Mouse (Mus musculus) activated CD4-positive, CD25-positive, alpha-beta regulatory T cell (primary cell): ENCODE data around the gene Arid3b. TPM values are rescaled to one million over a fixed set of nuclear protein-coding genes. Genes with fewer than 3 reads are reported as not detected.

ENCODE experiments used
- polyA plus RNA-seq, 2 experiments: library from polyadenylated mRNA; unstranded; fragments of 100-300 nt; shearing (Covaris generic); gene quantifications; one replicate each; pipeline ENCODE4 v1.2.1; 2017

The Arid3b gene
- polyA plus RNA-seq, result 10 to 100 TPM; 29.7 to 43.5 TPM

DNA sequence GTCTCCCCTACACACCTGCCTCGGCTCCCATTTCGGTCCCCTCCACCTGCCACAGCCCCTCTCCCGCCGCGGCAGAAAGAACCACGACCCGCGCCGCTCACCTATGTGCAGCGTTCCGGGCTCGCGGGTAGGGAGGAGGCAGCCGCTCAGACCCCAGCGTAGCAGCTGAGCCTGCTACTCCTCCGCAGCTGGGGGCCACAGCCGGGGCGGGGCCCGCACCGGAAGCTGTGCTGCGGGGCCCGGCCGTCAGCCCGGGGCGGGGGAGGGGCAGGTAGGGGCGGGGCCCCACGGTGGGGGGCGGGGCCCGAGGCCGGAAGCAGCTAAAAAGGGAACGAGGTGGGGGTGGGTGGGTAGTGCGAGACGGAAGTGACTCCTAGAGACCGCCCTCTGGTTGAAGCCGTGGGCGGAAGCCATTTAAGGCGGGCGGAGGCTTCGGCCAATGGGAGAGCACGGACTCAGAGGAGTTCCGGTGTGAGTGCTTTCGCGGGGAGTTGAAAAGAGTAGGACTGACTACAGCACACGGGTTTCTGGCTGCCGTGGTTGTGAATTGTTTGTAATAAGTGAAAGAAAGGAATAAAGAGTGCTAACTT, at the start of gene Arid3b:
TSS of gene Arid3b (minus strand) at position 213 of the 590 bp plus-strand sequence.

DNA sequence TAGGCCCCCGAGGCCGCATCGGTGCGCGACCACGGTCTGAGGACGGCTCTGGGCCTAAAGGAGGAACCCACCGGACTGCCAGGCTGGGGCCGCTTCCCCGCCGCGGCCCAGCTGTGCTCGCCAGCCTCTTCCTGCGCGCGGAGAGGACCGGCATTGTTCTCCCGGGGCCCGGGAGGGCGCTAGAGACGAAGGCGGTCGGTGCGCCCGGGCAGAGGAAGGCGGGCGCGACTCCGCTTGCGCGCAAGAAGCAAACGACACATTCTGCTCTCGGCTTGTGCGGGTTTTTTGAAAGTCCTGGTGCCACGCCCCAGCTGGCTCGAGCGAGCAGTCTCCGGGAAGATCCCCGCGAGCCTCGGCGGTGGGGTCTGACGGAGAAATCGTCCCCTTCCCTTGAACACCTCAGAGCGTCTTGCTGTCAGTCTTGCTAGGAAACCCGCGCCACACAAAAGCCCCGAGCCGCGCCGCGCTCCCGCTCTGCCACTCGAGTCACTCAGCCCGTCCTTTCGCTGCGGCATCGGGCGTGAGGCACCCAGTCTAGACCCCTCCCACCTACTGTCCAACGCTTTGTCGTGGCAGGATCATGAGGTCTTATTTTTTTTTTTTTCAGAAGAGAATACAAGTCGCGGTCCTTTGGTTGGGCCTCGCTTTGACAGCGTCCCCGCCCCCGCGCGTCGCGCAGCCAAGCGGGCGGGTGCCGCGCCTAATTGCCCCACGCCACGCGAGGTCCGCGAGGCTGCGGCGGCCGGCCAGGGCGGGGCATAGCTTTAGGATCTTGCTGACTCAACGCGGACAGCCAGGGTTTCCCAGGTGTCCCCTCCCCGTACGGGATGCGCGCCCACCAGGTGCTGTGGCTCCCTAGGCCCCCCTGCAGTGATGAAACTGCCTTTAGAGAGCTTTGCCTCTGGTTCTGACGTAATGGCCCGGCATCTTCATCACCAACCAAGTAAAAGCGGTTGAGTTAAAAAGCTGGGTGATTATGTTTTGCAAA, 70.9 kb downstream of the Arid3b start, which contains the start of gene Clk3:
TSS of gene Clk3 (minus strand) at position 497 of the 988 bp plus-strand sequence.

Other genes with a start within 250 kb of the Arid3b start
- gene Ulk3, start 247.3 kb downstream of the Arid3b start, polyA plus RNA-seq, result 10 to 100 TPM; 72.8 to 93.8 TPM
- gene Cplx3, start 230.5 kb downstream of the Arid3b start, polyA plus RNA-seq, result not detected
- under 1 TPM; 0.18 to 0.60 TPM for gene Lman1l, start 216.0 kb downstream of the Arid3b start, polyA plus RNA-seq
- gene Csk, start 183.2 kb downstream of the Arid3b start, polyA plus RNA-seq, result 100 to 1,000 TPM; 170 to 201 TPM
- under 1 TPM in 1 of 2 experiments, not detected in 1; 0.12 TPM for gene Cyp1a2, start 153.1 kb downstream of the Arid3b start, polyA plus RNA-seq
- under 1 TPM in 1 of 2 experiments, not detected in 1; 0.32 TPM for gene Cyp1a1, start 148.9 kb downstream of the Arid3b start, polyA plus RNA-seq
- 10 to 100 TPM; 29.6 to 35.3 TPM for gene Edc3, start 128.3 kb downstream of the Arid3b start, polyA plus RNA-seq
- 100 to 1,000 TPM; 118 to 137 TPM for gene Clk3, start 70.9 kb downstream of the Arid3b start, polyA plus RNA-seq
- gene Ubl7, start 74.2 kb upstream of the Arid3b start, polyA plus RNA-seq, result 100 to 1,000 TPM; 113 to 114 TPM
- 1 to 10 TPM in 1 of 2 experiments, under 1 TPM in 1; 0.36 to 1.3 TPM for gene Sema7a, start 103.3 kb upstream of the Arid3b start, polyA plus RNA-seq
- 1 to 10 TPM in 1 of 2 experiments, not detected in 1; 1.3 TPM for gene Cyp11a1, start 169.6 kb upstream of the Arid3b start, polyA plus RNA-seq
- 1 to 10 TPM; 2.2 to 3.2 TPM for gene Stra6, start 227.0 kb upstream of the Arid3b start, polyA plus RNA-seq